Mouse (Mus musculus) liver (tissue): ENCODE measurements around the gene Nucb1.
"Not testable (repeated sequence)": the region's sequence is repeated elsewhere in the genome, so short reads cannot be mapped to it uniquely, and the experiment has no call there.

Experiments used
- DNase-seq: peaks from one replicate; pipeline ENCODE4 v3.0.0-alpha.2; 2020; ENCODE audit warnings: mixed read lengths

Gene Nucb1

GRCm38 (mm10) chr7:45524841-45525621 is 14.8 kb upstream of the Nucb1 start:
- peak; percentile 93 for DNase-seq

- DNase-seq = peak; percentile 46
Observed at GRCm38 (mm10) chr7:45523678-45524170, 13.5 kb upstream of the Nucb1 start.

- DNase-seq = peak; percentile 80
Observed at GRCm38 (mm10) chr7:45522957-45523676, 12.9 kb upstream of the Nucb1 start.

GRCm38 (mm10) chr7:45522194-45522752 is 12.1 kb upstream of the Nucb1 start:
- no peak for DNase-seq

- peak; percentile 84 for DNase-seq
Observed at GRCm38 (mm10) chr7:45521728-45522184, 11.6 kb upstream of the Nucb1 start.

- no peak for DNase-seq
Observed at GRCm38 (mm10) chr7:45520605-45521004, 10.4 kb upstream of the Nucb1 start.

GRCm38 (mm10) chr7:45519345-45520120 is 9.3 kb upstream of the Nucb1 start:
- DNase-seq = peak; percentile 57

GRCm38 (mm10) chr7:45518618-45519017 is 8.4 kb upstream of the Nucb1 start:
- no peak for DNase-seq

GRCm38 (mm10) chr7:45516846-45517245 is 6.6 kb upstream of the Nucb1 start:
- DNase-seq = not testable (repeated sequence)

GRCm38 (mm10) chr7:45515436-45515835 is 5.2 kb upstream of the Nucb1 start:
- DNase-seq = peak; percentile 89

- no peak for DNase-seq
Observed at GRCm38 (mm10) chr7:45514411-45514810, 4.2 kb upstream of the Nucb1 start.

- peak; percentile 67 for DNase-seq
Observed at GRCm38 (mm10) chr7:45509181-45509882, 874 bp downstream of the Nucb1 start.

GRCm38 (mm10) chr7:45508561-45508960 is 1.6 kb downstream of the Nucb1 start:
- DNase-seq = peak; percentile 85

GRCm38 (mm10) chr7:45507583-45507982 is 2.6 kb downstream of the Nucb1 start:
- no peak for DNase-seq

- DNase-seq = no peak
Observed at GRCm38 (mm10) chr7:45498427-45498826, 11.8 kb downstream of the Nucb1 start.

- no peak for DNase-seq
Observed at GRCm38 (mm10) chr7:45494548-45494947, 15.7 kb downstream of the Nucb1 start.

- no peak for DNase-seq
Observed at GRCm38 (mm10) chr7:45492951-45493350, 17.3 kb downstream of the Nucb1 start.

GRCm38 (mm10) chr7:45492225-45492844 is 17.9 kb downstream of the Nucb1 start:
- DNase-seq = no peak

- peak; percentile 63 for DNase-seq
Observed at GRCm38 (mm10) chr7:45491264-45491663, 18.9 kb downstream of the Nucb1 start.

- DNase-seq = peak; percentile 30
Observed at GRCm38 (mm10) chr7:45490822-45491221, 19.4 kb downstream of the Nucb1 start.

GRCm38 (mm10) chr7:45489578-45489977 is 20.6 kb downstream of the Nucb1 start:
- no peak for DNase-seq
